Mouse (Mus musculus): ENCODE data around the gene Pdzrn4.

The Pdzrn4 gene

GRCm38 (mm10) chr15:92500276-92500838 is 103.7 kb downstream of the Pdzrn4 start:
- DNase-seq (ENCODE audit: low spot score): no peak

DNA sequence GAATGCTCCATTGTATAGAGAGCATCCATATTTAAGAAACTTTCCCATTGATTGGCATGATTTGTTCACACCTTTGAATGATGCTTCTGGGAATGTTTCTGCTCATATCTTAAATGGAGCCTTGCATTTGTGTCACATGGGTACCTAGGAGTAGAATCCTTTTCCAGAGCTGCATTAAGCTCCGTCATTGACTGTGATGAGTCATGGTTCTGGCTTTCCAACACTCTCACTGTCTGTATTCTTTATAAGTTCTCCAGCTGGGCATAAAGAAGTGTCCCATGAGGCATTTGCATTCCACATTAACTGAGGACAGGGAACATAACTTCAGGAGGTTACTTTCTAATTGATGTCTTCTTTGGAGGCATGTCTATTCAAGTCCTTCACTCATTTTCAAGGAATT is 106.1 kb downstream of the Pdzrn4 start:
- no peak for DNase-seq (ENCODE audit: low spot score)

DNA sequence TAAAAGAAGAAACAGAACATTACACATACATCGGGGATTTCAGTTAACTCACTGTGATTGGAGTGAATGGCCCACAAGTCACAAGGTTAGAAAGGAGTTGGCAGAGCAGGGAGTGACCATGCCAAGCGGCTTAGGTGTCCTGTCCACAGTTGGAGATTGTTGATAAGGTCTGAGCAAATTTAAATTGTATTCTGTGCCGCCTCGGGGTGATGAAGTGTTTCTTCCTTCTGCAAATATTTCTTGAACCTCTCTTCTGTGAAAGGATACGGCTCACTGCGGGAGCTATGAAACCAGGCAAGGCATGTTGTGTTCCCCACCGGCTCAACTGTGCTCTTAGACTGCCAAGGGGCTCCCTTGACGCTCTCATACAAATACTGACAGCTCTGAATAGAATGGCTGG is 112.7 kb downstream of the Pdzrn4 start:
- no peak for DNase-seq (ENCODE audit: low spot score)

GRCm38 (mm10) chr15:92515651-92516050 is 119.0 kb downstream of the Pdzrn4 start:
- DNase-seq (ENCODE audit: low spot score): no peak

DNA sequence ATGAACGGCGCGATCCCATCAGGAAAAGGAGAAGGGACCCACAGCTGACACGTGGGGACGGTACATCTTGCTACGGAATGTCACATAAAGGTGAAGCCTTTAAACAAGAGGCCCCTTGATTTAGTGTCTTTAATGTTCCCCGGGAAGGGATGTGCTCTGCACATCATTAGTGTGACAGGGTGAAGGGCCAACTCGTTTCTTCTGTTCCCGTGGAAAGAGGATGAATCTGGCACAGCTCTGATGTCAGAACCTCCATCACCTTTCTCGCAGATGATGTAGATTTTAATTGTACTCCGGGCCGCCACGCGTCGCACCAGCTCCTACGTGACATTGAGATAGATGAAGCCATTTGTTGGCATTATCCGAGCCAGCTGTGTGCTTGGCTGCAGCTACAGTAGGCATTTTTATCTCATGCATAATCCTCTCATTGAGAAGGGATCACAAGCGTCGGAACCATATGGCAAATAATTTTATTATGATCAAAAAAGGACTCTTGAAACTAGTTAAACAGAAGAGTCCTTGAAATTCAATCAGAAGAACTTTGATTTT is 124.1 kb downstream of the Pdzrn4 start:
- DNase-seq (ENCODE audit: low spot score): no peak

DNA sequence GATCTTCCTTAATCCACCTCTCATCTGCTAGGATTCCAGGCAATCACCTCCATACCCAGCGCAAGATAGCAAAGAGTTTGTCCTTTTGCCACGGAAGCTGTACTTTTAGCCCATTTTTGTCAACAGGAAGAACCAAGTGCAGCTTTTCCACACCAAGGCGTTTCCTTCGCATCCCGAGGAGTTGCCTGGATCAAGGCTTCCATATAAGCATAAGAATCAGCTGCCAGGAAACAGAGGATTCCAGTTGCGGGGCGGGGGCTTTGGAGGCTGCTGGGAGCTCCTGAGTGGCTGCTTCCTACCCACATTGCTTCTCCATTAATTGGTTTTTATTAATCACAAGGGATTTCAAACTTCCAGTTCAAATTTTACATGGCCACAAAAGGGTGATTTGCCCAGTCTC is 125.0 kb downstream of the Pdzrn4 start:
- no peak for DNase-seq (ENCODE audit: low spot score)

GRCm38 (mm10) chr15:92524917-92525316 is 128.2 kb downstream of the Pdzrn4 start:
- DNase-seq (ENCODE audit: low spot score): no peak

- DNase-seq (ENCODE audit: low spot score): no peak
Measured at GRCm38 (mm10) chr15:92525416-92525815, 128.7 kb downstream of the Pdzrn4 start.

DNA sequence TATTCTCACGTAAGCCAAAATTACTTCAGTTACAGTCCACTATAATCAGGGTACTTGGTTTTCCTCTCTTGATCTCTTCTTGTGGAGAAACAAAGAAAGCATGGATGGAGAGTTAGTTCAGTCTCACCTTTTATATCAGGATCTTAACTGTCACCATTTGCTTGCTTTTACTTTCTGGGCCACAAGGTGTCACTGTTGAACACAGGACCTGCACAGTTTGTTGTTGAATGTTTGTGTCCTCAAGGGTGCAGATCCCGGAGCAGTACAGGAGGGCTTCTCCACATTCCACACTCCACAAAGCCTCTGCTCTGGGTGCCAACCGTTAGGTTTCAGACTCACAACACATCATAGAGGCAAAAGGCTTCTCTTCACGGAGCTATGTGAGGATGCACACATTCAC is 130.1 kb downstream of the Pdzrn4 start:
- DNase-seq (ENCODE audit: low spot score): no peak

DNA sequence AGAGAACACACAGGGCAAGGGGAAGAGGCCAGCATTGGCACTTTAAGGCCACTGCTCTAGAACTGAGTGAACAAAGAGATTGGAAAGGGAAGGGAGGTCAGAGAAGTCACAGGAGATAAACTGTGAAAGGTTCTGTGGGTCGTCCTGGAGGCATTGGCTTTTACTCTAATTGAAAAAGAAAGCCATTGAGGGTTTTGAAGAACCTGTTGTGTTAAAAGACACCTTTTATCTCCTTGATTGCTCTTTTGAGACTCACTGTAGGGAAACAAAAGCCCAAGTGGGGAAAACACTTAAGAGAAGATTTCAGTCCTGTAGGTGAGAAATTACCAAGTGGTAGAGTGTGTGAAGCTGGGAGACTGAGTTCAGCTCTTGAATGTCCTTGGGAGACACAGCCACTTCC is 146.6 kb downstream of the Pdzrn4 start:
- no peak for DNase-seq (ENCODE audit: low spot score)

GRCm38 (mm10) chr15:92547294-92547911 is 150.7 kb downstream of the Pdzrn4 start:
- DNase-seq (ENCODE audit: low spot score): no peak

- DNase-seq (ENCODE audit: low spot score): no peak
Measured at GRCm38 (mm10) chr15:92555012-92555574, 158.4 kb downstream of the Pdzrn4 start.

DNA sequence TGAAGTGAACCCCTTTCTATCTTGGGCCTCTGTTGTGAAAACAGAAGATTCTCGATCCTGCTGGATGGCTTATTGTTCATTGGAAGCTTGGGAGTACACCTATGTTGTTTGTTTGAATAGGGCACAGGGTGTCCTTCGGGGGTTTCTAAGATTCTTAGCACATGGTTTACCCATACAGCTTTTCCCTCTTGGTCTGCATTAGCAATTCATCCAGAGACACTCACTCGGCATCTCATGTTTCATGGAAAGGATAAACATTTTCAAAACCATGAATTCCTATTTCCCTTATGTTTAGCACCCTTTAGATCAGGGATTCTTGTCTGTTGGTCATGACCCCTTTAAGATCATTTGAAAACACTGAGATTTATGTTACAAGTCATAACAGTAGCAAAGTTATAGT is 159.0 kb downstream of the Pdzrn4 start:
- no peak for DNase-seq (ENCODE audit: low spot score)

GRCm38 (mm10) chr15:92558592-92558991 is 161.9 kb downstream of the Pdzrn4 start:
- DNase-seq (ENCODE audit: low spot score): no peak

DNA sequence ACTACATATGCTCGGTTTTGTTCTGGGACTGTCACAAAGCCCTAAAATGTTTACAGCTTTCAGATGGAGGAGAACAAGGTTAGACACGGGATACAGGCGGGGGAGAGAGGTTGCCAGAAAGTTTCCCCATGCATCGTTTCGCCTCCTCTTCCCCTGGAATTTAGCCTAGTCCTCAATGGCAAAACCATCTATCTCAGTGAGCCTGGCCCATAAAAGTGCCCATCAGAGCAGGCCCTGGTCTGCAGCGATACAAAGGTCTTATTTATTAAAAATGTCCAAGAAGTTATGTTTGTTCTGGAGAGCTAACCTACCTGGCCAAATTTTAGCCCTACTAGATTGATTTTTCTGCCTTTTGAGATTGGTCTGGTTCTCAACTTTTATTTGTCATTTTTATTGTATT is 165.5 kb downstream of the Pdzrn4 start:
- no peak for DNase-seq (ENCODE audit: low spot score)

DNA sequence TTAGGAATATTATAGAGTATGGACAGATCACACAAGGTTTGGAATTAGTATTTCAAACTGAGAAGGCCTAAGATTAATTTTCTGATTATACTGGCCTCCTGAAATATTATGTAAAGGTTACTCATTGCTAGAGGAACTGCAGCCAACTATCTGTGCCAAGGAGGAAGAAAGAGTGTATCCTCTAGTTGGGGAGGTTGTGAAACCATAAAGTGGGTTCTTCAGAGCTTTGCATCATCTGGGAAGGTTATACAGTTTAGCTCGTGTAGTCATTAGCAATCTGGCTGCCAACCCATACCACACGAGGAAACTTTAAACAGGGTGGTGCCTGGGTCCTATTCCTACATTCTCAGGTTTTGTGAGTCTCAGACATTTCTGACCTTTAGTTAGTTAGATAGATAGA is 166.9 kb downstream of the Pdzrn4 start:
- no peak for DNase-seq (ENCODE audit: low spot score)

- DNase-seq (ENCODE audit: low spot score): no peak
Measured at GRCm38 (mm10) chr15:92570526-92571243, 174.0 kb downstream of the Pdzrn4 start.

- no peak for DNase-seq (ENCODE audit: low spot score)
Measured at GRCm38 (mm10) chr15:92571244-92571539, 174.5 kb downstream of the Pdzrn4 start.

DNA sequence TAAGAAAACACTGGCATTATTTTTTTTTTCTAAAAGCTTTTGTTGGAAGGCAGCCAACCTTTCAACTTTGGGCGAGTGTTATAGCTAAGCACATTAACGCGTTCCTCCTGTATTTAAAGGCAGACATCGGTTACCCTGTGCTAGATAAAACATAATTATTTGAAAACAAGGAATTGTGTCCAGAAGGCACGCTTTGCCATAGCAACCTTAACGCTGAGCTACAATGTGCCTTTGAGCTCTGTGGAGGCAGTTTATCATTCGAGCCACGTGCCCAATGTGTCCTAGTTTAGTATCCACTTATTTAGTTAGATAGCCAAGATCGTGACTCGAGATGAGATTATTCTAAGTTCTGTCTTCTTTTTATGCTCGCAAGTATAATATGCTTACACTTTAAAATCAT is 180.8 kb downstream of the Pdzrn4 start:
- DNase-seq (ENCODE audit: low spot score): no peak

DNA sequence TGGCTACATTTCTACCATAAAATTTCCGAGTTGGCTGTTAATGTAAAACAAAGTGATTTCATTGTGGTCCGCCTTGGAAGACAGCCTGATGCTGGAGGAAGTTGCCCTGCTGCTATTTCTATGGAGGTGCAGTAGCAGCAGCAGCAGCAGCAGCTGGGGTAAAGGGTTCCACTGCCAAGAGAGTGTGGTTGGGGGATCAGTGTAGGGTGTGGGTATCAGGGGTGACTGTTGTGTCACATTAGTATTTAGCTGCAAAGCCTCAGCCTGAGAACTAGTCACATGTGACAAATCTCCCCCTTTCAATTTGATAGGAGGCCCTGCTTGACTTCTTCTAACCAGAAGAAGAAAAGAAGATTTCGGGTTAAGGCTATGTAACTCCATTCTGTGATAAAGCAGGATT is 183.5 kb downstream of the Pdzrn4 start:
- DNase-seq (ENCODE audit: low spot score): no peak

GRCm38 (mm10) chr15:92580742-92581383 is 184.2 kb downstream of the Pdzrn4 start:
- no peak for DNase-seq (ENCODE audit: low spot score)

DNA sequence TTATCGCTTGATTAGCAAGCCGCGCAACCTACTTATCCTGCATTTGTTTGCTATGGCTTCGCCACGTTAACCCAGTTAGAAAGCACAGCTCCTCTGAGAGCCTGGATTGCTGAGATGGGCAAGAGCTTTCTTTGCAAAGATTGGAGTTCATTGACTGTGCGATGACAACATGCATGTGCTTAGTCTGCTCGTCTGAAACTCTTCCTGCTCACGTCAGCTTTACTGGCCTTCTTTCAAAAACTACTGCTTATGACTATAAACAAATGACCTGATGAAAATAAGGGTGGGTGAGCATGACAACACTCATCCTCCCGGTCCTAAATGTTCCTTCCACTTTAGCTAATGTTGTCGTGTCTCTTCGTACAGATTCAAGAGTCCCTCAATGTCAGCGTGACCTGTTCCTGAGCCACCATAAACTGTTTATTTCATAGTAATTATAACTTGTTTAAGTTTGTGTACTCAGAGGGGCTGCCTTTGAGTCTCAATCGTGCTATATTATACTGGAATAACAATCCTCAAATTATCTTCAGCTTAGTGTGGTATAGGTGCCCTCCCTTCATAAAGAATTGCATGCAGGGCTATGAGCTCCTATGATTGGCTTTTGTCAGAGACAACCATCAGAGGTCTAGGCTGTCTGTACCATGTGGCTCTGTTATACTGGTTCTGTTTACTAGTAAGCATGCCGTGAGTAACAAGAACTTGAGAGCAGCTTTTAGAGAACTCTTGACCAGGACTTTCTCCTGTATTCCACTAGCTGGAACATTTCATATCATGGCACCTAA is 187.9 kb downstream of the Pdzrn4 start:
- DNase-seq (ENCODE audit: low spot score): no peak

Data from T-cell, adult 2 months (primary cell).